Mouse (Mus musculus) layer of hippocampus, adult 8-10 months (tissue): ENCODE data around the gene Cd209g. TPM values are rescaled to one million over a fixed set of nuclear protein-coding genes. Genes with fewer than 3 reads are reported as not detected.

Experiments used
- total RNA-seq, 4 experiments: library from RNA; stranded (reverse); gene quantifications; 2 replicates each; pipeline ENCODE4 v1.2.4; 2022

The Cd209g gene
- total RNA-seq, 4 experiments from 2014 or later: 0.65 TPM; not detected in 3

Other genes starting within 250 kb of the Cd209g start
- 1 to 10 TPM in 1 of 4 experiments, under 1 TPM in 3; 0.33 to 1.2 (median 0.62) TPM for gene Cd209b, start 207.3 kb upstream of the Cd209g start, total RNA-seq
- gene Cd209c, start 179.4 kb upstream of the Cd209g start, total RNA-seq: under 1 TPM in 3 of 4 experiments, not detected in 1; 0.31 to 0.47 (median 0.43) TPM
- under 1 TPM in 3 of 4 experiments, not detected in 1; 0.30 to 0.89 (median 0.37) TPM for gene Cd209f, start 28.3 kb upstream of the Cd209g start, total RNA-seq
- gene Evi5l, start 32.5 kb downstream of the Cd209g start, total RNA-seq: 100 to 1,000 TPM in 2 of 4 experiments, 10 to 100 TPM in 2; 90.2 to 127 (median 105) TPM
- 10 to 100 TPM; 34.9 to 44.0 (median 40.0) TPM for gene Prr36, start 83.4 kb downstream of the Cd209g start, total RNA-seq
- under 1 TPM in 2 of 4 experiments, not detected in 2; 0.11 to 0.16 TPM for gene Lrrc8e, start 92.7 kb downstream of the Cd209g start, total RNA-seq
- 100 to 1,000 TPM in 3 of 4 experiments, 10 to 100 TPM in 1; 99.3 to 117 (median 110) TPM for gene Map2k7, start 104.6 kb downstream of the Cd209g start, total RNA-seq
- gene Gm49320, start 104.8 kb downstream of the Cd209g start, total RNA-seq: 1 to 10 TPM; 2.0 to 2.8 (median 2.3) TPM
- 10 to 100 TPM; 12.8 to 19.2 (median 16.5) TPM for gene Tgfbr3l, start 114.1 kb downstream of the Cd209g start, total RNA-seq
- gene Snapc2, start 119.0 kb downstream of the Cd209g start, total RNA-seq: 10 to 100 TPM; 27.5 to 36.9 (median 32.2) TPM
- gene Ctxn1, start 125.2 kb downstream of the Cd209g start, total RNA-seq: 100 to 1,000 TPM; 421 to 475 (median 460) TPM
- gene Timm44, start 141.8 kb downstream of the Cd209g start, total RNA-seq: 10 to 100 TPM; 65.1 to 80.9 (median 70.8) TPM
- gene Ccl25, start 191.1 kb downstream of the Cd209g start, total RNA-seq: 10 to 100 TPM; 21.2 to 31.6 (median 24.3) TPM
- 10 to 100 TPM; 69.3 to 80.9 (median 76.7) TPM for gene Elavl1, start 191.3 kb downstream of the Cd209g start, total RNA-seq